Mouse (Mus musculus) forelimb bud, embryonic 11.5 days (tissue): ENCODE results near the gene Ltb.

ENCODE experiments used
- DNase-seq: peaks from one replicate; pipeline ENCODE4 v3.0.0-alpha.2; 2012; ENCODE audit warnings: low read depth, low spot score

Ltb gene

GRCm38 (mm10) chr17:35164568-35165450 is 29.4 kb upstream of the Ltb start, which contains the start of gene Prrc2a:
Gene Prrc2a (minus strand): TSS chr17:35164897.
- DNase-seq: peak; percentile 99

DNA sequence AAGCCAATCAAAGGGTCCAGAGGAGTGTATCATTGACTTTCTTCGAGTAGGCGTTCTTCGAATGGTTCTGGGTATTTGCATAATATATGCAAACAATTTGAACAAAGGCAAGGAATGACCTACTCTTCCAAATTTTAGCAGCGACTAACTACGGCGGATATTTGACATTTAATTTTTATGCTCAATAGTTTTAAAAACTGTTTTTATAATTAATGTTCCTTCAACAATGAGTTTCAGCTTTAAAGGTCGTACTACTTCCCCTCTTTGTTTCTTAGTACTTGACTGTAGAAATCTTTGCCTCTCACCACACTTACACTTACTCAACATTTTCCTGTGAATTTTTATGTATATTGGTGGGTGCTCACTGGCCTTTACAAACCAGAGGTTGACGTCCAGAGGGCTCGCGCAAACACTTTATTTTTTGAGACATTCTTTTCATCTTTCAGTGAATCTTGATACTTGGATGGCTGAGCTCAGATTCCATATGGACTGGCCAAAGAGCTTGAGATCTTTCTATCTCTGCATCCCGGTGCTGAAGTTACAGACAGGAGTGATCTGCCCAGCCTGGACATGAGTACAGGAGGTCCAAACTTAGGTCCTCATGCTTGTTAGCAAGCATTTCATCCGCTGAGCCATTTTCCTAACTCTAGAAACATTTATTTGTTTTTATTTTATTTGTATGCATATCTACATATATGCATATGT is 28.6 kb upstream of the Ltb start:
- no peak for DNase-seq

DNA sequence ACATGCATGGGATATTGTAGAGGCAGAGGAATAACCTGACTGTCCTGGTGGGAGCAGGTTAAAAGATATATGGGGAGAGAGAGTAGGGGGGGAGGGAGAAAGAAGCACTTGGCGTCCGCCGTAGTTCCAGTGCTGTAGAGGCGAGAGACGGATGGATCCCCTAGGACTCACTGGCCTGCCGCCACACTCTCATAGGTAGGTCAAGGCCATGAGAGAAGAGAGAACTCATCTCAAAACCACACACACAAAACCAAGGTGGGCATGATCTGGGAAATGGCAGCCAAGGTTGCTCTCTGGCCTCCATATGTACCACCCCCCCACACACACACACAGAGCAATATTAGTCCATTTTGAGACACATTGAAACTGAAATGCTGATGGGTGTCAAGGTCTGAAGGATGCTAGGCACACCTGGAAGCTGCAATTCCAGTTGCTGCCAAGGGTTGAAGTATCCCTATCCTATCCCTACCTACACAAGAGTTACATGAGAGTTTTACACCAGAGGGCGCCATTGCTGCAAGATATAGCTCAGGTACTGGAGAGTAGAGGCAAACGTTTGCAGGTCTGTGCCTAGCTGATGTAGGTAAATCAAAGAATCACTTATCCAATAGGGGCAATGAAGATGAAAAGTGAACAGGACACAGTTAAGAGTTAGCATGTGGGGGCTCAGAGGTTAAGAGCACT is 27.7 kb upstream of the Ltb start:
- peak; percentile 78 for DNase-seq

DNA sequence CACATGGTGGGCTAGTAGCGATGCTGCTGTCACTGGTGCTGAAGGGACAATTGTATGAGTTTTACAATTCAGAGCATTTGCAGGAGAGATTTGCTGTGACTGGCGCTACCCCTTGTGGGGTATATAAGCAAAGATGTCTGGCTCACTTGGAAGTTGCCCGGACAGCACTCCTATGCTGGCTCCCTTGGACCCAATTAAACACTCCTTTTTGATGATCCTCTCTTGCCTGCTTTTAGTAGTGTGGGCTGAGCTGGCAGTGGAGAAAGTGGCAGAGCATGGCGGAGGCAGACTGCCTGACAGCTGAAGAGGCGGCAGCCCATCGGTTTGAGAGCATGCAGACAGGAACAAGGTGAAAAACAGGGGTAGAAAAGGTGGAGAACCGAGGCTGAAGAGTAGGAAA is 26.4 kb upstream of the Ltb start:
- DNase-seq: no peak

- DNase-seq: peak; percentile 68
These were observed 25.6 kb upstream of the Ltb start for GRCm38 (mm10) chr17:35168541-35169207.

- DNase-seq: no peak
These were observed 21.6 kb upstream of the Ltb start for GRCm38 (mm10) chr17:35172445-35173234.

DNA sequence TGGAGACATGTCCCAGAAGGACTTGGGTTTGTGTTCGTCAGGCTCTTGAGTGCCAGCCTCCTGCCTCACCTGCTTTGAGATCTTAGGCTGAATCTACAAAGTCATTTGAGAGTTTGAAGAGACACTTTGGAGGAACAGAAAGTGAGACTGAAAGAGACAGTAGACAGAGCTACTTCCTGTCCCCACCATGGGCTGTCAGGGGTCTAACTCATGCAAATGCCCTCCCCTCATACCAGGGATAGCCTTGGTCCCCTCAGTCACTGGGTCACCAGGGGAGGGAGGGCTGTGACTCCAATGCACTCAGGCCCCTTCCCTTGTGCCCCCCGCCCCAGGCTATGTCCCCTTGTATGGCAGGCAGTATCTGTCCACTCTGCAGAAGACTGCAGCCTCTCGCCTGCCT is 20.9 kb upstream of the Ltb start:
- DNase-seq: no peak

- no peak for DNase-seq
These were observed 19.9 kb upstream of the Ltb start for GRCm38 (mm10) chr17:35174201-35174977.

GRCm38 (mm10) chr17:35175382-35175781 is 18.9 kb upstream of the Ltb start:
- DNase-seq: no peak

- no peak for DNase-seq
These were observed 18.3 kb upstream of the Ltb start, which contains the start of gene Aif1 for GRCm38 (mm10) chr17:35175968-35176367. Gene Aif1 (minus strand): TSS chr17:35176068.

DNA sequence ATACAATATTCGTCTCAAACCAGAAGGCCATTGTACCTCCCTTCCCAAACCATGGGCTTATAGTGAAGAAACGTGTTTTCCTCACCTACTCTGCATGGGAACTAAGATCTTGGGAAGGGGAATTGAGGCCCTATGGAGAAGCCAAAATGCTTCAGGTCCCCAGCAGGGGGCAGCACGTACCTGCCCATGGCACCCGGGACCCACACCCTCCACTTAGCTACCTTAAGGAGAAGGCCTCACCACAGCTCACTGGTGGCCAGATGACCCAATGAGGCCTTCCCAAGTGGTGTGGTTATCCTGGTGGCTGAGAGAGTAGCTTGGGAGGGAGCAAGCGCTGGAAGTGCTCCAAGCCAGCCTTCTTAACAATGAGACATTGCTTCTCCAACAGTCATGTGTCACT is 15.7 kb upstream of the Ltb start:
- peak; percentile 72 for DNase-seq

- DNase-seq: no peak
These were observed 14.1 kb upstream of the Ltb start for GRCm38 (mm10) chr17:35180093-35180492.

DNA sequence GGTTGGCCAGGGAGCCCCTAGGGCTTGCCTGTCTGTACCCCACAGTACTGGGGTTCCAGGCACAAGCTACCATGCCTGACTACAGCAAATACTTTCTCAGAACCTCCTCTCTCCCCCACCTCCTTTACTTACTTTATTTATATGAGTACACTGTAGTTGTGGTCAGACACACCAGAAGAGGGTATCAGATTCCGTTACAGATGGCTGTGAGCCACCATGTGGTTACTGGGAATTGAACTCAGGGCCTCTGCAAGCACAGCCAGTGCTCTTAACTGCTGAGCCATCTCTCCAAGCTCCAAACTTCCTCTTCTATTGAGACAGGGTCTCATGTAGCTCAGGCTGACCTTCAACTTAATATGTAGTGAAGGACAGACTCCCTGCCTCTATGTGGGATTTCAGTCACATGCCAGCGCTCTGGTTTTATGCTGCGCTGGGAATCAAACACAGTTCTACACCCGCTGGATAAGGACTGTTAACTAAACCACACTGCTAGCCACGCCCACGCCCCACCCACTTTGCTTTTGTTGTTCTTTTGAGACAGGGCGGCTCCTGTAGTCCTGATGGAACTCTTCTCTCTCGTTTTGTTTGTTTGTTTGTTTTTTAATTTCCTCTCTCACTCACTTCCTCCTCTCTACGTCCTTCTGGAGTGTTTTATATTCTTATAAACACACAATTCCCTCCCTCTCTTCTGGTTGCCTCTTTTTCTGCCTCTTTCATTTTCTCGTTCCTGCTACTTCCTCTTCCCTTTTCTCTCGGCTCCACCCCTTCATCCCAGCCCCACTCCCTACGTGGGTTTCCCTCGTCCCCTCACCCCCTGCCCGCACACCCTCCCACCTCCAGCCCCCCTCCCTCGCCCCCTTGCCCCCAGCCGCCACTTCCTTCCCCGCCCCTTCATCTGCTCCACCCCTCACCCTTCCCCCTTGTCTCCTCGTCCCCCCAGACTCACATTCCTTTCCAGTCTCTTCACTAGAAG is 8.3 kb upstream of the Ltb start:
- peak; percentile 58 for DNase-seq

- peak; percentile 61 for DNase-seq
These were observed 7.6 kb upstream of the Ltb start for GRCm38 (mm10) chr17:35186681-35187080.

GRCm38 (mm10) chr17:35187345-35187744 is 6.9 kb upstream of the Ltb start:
- DNase-seq: no peak

DNA sequence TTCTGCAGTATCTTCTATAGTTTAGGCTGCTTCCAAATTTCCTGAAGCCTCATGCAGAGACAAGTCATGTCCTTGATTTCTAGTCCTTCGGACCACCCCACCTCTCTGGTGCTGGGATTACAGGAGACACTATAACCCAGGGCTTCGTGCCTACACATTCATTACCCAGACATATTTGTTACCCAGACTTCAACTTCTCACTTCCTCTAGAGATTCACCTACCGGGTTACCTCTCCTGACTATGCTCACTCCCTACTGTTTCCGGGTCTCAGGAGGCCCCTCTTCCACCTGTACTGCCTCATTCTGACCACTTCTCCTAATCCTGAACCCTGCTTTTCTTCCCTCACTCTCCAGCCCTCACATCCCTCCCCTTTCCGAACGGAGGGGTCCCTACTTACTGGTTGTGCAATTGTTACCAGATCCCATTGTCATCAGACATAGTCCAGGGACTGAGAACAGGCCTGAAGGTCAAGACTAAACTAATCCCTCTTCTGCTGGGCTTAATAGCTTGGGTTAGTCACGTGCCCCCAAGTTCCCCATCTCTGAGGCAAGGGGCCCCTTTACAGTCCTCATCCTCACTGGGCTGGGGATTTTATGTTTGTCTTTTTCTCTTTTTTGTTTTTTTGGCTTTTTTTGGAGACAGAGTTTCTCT is 6.2 kb upstream of the Ltb start, which contains the start of gene Lst1:
TSS of gene Lst1 (minus strand) at position 481 of the 652 bp plus-strand sequence.
- DNase-seq: no peak

DNA sequence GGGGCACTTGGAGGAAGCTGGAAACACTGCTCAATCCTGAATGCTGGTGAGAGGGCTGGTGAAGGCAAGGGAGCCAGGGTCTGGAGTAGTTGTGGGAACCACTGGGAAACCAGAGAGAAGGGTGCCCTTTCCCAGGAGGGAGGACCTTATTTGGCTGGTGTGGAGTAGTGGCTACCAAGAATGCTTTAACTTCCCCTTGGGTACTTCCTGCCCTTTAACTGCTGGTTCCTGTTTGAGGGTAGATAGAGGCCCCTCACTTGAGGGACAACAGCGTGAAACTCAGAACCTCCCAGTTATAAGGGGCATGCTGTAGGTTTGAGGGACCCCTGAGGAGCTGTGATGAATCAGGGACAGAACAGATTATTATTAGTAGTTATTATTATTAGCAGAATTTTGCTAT is 5.1 kb upstream of the Ltb start:
- DNase-seq: no peak

GRCm38 (mm10) chr17:35190096-35190495 is 4.1 kb upstream of the Ltb start:
- no peak for DNase-seq
